Mouse (Mus musculus) stomach, embryonic 14.5 days (tissue): ENCODE data around the gene Bpifc. TPM values are rescaled to one million over a fixed set of nuclear protein-coding genes. Genes with fewer than 3 reads are reported as not detected.

Experiments
- ATAC-seq: fragments of 200-750 bp; cut with Nextera tagmentation; 2 replicates; pipeline ENCODE4 v1.8.0; 2017; ENCODE audit warnings: low read depth, moderate TSS enrichment; ENCODE audit not compliant: insufficient number of reproducible peaks, insufficient read depth, low FRiP score
- H3K27ac ChIP-seq: fragments of 300-500 bp; sonication (generic); 2 replicates; pipeline ENCODE4 v1.5.1; 2014; ENCODE audit warnings: mild to moderate bottlenecking, low read length, moderate library complexity, mixed read lengths
- H3K27me3 ChIP-seq: fragments of 300-500 bp; sonication (generic); 2 replicates; pipeline ENCODE4 v1.6.1; 2014; ENCODE audit warnings: low read length, control low read depth, mixed read lengths; ENCODE audit not compliant: control insufficient read depth, insufficient read depth
- H3K36me3 ChIP-seq: fragments of 300-500 bp; sonication (generic); 2 replicates; pipeline ENCODE4 v1.6.1; 2014; ENCODE audit warnings: mild to moderate bottlenecking, control low read depth, low read length, moderate library complexity, mixed read lengths; ENCODE audit not compliant: control insufficient read depth, insufficient read depth
- H3K4me1 ChIP-seq: fragments of 300-500 bp; sonication (generic); 2 replicates; pipeline ENCODE4 v1.6.1; 2014; ENCODE audit warnings: low read length, control low read depth, mixed read lengths; ENCODE audit not compliant: control insufficient read depth, insufficient read depth
- H3K4me2 ChIP-seq: fragments of 300-500 bp; sonication (generic); replicated peaks from 2 replicates; pipeline ENCODE4 v1.6.1; 2014; ENCODE audit warnings: low read depth, low read length, control low read depth
- H3K4me3 ChIP-seq: fragments of 300-500 bp; sonication (generic); 2 replicates; pipeline ENCODE4 v1.5.1; 2014; ENCODE audit warnings: low read depth, low read length, control low read depth
- H3K9ac ChIP-seq: fragments of 300-500 bp; sonication (generic); replicated peaks from 2 replicates; pipeline ENCODE4 v1.6.1; 2014; ENCODE audit warnings: low read depth, mild to moderate bottlenecking, control low read depth, low read length, moderate library complexity, mixed read lengths
- H3K9me3 ChIP-seq: fragments of 300-500 bp; sonication (generic); 2 replicates; pipeline ENCODE4 v1.6.1; 2016; ENCODE audit warnings: low read depth, low read length, control low read depth; ENCODE audit not compliant: control insufficient read depth
- WGBS: fragments of 180-500 bp; shearing (Covaris S2); extraction: QIAGEN DNeasy Blood & Tissue Kit; methylation state at CpG from one replicate; pipeline ENCODE4 v1.1.7; 2014; 5-methylcytosine and 5-hydroxymethylcytosine counted together
- polyA plus RNA-seq: library from polyadenylated mRNA; unstranded; fragments of >200 nt; fragmentation: Nextera tagmentation; extraction: Ambion mirVana; gene quantifications from 2 replicates; pipeline ENCODE4 v1.2.1, GENCODE M21; 2014

Gene Bpifc
- polyA plus RNA-seq, 1 experiment from 2014 or later = 0.23 TPM

DNA sequence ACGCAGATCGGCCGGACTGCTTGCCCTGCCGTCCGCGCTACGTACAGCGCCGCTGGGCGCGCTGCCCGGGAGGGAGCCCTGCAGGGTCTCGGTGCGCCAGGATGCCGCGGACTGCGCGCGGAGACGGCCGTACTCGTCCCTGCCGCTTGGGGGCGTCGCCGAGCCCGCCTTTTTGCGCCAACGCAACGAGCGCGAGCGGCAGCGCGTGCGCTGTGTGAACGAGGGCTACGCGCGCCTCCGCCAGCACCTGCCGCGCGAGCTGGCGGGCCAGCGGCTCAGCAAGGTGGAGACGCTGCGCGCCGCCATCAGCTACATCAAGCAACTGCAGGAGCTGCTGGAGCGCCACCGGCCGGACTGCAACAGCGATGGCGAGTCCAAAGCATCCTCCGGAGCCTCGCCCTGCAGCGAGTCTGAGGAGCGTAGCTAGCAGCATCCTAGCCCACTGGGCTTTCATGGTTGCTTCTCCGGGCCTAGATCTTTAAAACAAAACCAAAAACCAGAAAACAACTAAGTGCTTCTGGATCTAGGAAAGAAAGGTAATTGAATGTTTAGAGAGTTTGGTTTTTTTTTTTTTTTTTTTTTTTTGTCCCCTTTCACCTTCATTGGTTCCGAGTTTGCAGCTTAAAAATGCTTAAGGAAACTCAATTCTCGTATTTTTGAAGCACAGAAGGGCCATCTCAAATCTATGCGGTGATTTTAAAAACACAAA, 83.0 kb downstream of the Bpifc start:
- Histone ChIP-seq H3K9ac (no peak overlapping the region; the same call in 1 of the 2 replicates), H3K4me1 (peaks cover 3% of the 10 kb centered on the region; the same call in 1 of the 2 replicates), H3K4me2 (peak overlapping the region; percentile 90), H3K27me3 (0 out of 2 replicates have a peak, but pooled peaks cover 5% of the 10 kb centered on the region), H3K4me3 (peak overlapping the region; percentile 42), H3K27ac (no peak overlapping the region), H3K9me3 (no peaks in the 10 kb centered on the region), H3K36me3 (no peaks in the 10 kb centered on the region)
- WGBS = 1% methylated on average over 63 of the region's 63 CpGs
- ATAC-seq = peak; percentile 85

DNA sequence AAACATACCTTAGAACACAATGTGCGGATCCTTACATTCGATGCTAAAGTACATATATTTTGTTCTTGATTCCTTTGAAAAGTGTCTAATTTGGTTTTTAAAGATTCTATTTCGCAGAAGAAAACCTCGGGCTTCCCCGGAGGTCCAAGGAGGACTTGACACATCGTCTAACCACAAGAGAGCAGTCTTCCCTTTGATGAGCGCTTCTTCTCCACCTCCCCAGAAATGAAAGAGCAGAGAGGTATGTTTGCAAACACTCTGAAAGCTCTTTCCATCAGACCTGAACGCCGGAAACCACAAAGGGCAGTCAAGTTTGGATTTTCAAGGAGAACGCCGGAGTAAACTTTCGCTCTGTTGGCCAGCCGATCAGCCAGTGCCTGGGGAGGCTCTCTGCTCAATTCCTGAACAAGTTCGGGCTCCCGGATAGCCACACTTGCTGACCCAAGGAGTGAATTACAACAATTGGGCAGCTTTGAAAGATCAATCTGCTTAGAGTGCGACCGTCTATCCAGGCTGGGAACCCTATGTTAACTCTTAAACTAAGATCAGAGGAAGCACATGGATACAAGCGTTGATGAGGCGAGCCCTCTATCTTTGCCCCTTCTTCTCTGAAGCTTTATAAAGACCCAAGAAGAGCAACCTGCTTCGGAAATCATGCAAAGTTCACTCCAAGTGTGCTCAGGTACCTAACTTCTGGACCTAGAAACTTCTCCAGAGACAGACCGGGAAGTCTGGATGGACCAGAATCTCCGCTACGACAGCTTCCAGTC, 83.8 kb downstream of the Bpifc start, which contains the start of gene Ascl4:
Gene Ascl4 (plus strand): TSS at position 6 of the 770 bp plus-strand sequence.
- Histone ChIP-seq H3K9ac (no peak within 1 kb of the TSS; the same call in 1 of the 2 replicates), H3K4me1 (0 out of 2 replicates have a peak, but pooled peaks cover 3% of the 10 kb centered on the region), H3K4me3 (peak within 1 kb of the TSS; percentile 42), H3K4me2 (peak within 1 kb of the TSS; percentile 90), H3K27me3 (0 out of 2 replicates have a peak, but pooled peaks cover 5% of the 10 kb centered on the region), H3K27ac (no peak within 1 kb of the TSS), H3K9me3 (no peaks in the 10 kb centered on the region), H3K36me3 (no peaks in the 10 kb centered on the region)
- WGBS = 1% methylated on average over 23 of the region's 23 CpGs
- no peak for ATAC-seq

DNA sequence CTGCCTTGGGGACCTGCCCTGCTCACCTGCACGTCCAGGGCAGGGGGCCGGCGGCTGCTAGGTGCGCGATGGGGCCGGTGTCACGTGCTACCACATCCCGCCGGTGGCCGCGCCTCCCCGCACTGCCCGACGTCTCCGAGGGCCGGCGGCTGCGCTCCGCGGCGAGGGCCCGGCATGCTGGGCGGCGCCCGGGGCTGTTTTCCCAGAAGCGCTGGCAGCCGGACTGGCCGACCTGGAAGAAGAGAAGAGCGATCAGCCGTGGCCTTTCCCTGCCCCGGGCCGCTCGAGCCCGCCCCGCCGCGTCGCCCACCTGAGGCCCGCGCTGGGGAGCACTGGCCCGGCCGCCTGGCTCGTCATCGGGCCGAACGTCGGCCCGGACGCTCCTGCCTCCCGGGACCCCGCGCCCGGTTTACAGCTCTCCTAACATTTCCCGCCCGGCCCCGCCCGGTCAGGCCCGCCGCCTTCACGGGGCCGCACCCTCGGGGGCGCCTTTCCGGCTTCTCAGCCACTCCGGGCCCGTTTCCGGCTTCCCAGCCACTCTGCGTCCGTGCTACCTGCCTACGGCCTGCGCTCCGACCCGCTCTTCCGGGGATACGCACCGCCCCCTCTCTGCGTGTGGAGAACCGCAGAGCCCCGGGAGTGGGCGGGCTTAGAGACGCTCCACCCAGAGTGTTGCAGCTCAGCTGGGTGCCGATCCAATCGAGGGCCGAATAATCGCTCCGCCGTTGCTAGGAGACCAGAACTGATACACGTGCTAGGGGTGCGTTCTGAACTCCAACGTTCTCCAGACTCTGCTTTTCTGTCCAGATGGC, 95.0 kb downstream of the Bpifc start, which contains the start of gene Prdm4:
Gene Prdm4 (minus strand): TSS at position 645 of the 812 bp plus-strand sequence.
- H3K9ac ChIP-seq = peak within 1 kb of the TSS; percentile 84
- H3K27me3 ChIP-seq = no peaks in the 10 kb centered on the region
- H3K9me3 ChIP-seq = no peaks in the 10 kb centered on the region
- H3K4me3 ChIP-seq = peak within 1 kb of the TSS; percentile 71
- ATAC-seq = peak; percentile 99
- WGBS = under 1% methylated on average over 87 of the region's 90 CpGs
- peaks cover 9% of the 10 kb centered on the region; the same call in 1 of the 2 replicates for H3K4me1 ChIP-seq
- peak within 1 kb of the TSS; percentile 82 for H3K27ac ChIP-seq
- H3K4me2 ChIP-seq = peak within 1 kb of the TSS; percentile 79
- H3K36me3 ChIP-seq = peaks cover 17% of the 10 kb centered on the region; the same call in 1 of the 2 replicates

Other genes with a start within 250 kb of the Bpifc start
- 72.2 and 73.6 TPM in 2 replicates for gene Pwp1, start 182.4 kb downstream of the Bpifc start, polyA plus RNA-seq
- gene Prdm4, start 94.8 kb downstream of the Bpifc start, polyA plus RNA-seq = 22.1 and 23.4 TPM in 2 replicates
- gene Ascl4, start 84.2 kb downstream of the Bpifc start, polyA plus RNA-seq = 0.24 and 0.48 TPM in 2 replicates
- 153 and 172 TPM in 2 replicates for gene Rtcb, start 54.1 kb downstream of the Bpifc start, polyA plus RNA-seq
- 34.3 and 37.6 TPM in 2 replicates for gene Fbxo7, start 10.1 kb upstream of the Bpifc start, polyA plus RNA-seq